In genomic region chr2:35978276-35978933, GRCm38 (mm10) we compare ENCODE assay signal across 8 mouse cellular contexts. TPM values are rescaled to one million over a fixed set of nuclear protein-coding genes. Genes with fewer than 3 reads are reported as not detected.
A peak's percentile ranks its signal among the peaks of the same experiment; 100 is the strongest.
DNase-seq lines count a peak whose midpoint lies in the region; ATAC-seq and TF ChIP-seq lines count a peak whose summit lies in the region.

No protein-coding gene starts in this region.

- H3K4me1 ChIP-seq in heart, adult 2 months (ENCODE audit: control insufficient read depth, insufficient read depth, low read length) = peaks cover 8% of the 10 kb centered on the region
- peaks cover 1% of the 10 kb centered on the region; the same call in 1 of the 2 replicates for H3K4me1 ChIP-seq in bone marrow, adult 2 months (ENCODE audit: control insufficient read depth, insufficient read depth, low read length)
- peaks cover 18% of the 10 kb centered on the region for H3K4me1 ChIP-seq in limb, embryonic 10.5 days
- peaks cover 18% of the 10 kb centered on the region for H3K4me1 ChIP-seq in midbrain, embryonic 14.5 days (ENCODE audit: control insufficient read depth, insufficient read depth, low read length)

- TF ChIP-seq EP300 in heart, adult 2 months (IDR thresholded peaks at IDR 0.05; ENCODE audit: insufficient read depth, low read depth, low read length) = 0 out of 2 replicates have a peak, but pooled peaks have one; percentile 14

- ATAC-seq in midbrain, embryonic 14.5 days (ENCODE audit: low FRiP score, low TSS enrichment) = no peak

- H3K79me2 ChIP-seq in heart, adult 2 months (replicated peaks; ENCODE audit: control insufficient read depth, insufficient read depth, low read length) = no peaks in the 10 kb centered on the region

- no peaks in the 10 kb centered on the region for H3K9me3 ChIP-seq in limb, embryonic 10.5 days (replicated peaks)
- H3K9me3 ChIP-seq in midbrain, embryonic 14.5 days (ENCODE audit: control insufficient read depth, low read length) = no peaks in the 10 kb centered on the region

- H3K4me3 ChIP-seq in heart, adult 2 months = peak overlapping the region; percentile 84
- H3K4me3 ChIP-seq in bone marrow, adult 2 months (replicated peaks; ENCODE audit: control insufficient read depth, low read depth, low read length) = peak overlapping the region; percentile 73
- peak overlapping the region; percentile 71 for H3K4me3 ChIP-seq in limb, embryonic 10.5 days
- peak overlapping the region; percentile 80 for H3K4me3 ChIP-seq in midbrain, embryonic 14.5 days (replicated peaks; ENCODE audit: low read depth, low read length)

- DNase-seq in heart, adult 2 months = no peak
- no peak for DNase-seq in heart, postnatal 4 days
- DNase-seq in CD4-positive helper T cell, adult 2 months (ENCODE audit: low read depth, low spot score) = peak; percentile 73
- DNase-seq in heart, postnatal 10 days = peak; percentile 26 to 42
- no peak for DNase-seq in limb, embryonic 10.5 days (ENCODE audit: low spot score)
- DNase-seq in midbrain, embryonic 14.5 days = peak; percentile 58
- DNase-seq in gastrocnemius, postnatal 36 days = no peak

- peak overlapping the region; percentile 97 for H3K4me2 ChIP-seq in midbrain, embryonic 14.5 days (ENCODE audit: low read length)

- TF ChIP-seq CTCF in heart, adult 2 months (IDR thresholded peaks at IDR 0.05) = no peak
- no peak for TF ChIP-seq CTCF in bone marrow, adult 2 months (IDR thresholded peaks at IDR 0.05; ENCODE audit: control insufficient read depth, insufficient read depth, low read length)

- intact Hi-C loops in heart, adult 2 months (cut with DNase I) = no loop called here
- intact Hi-C loops in heart, postnatal 10 days (cut with DNase I) = no loop called here
- intact Hi-C loops in gastrocnemius, postnatal 36 days (cut with DNase I) = no loop called here

- peaks cover 5% of the 10 kb centered on the region for H3K36me3 ChIP-seq in heart, adult 2 months (ENCODE audit: control insufficient read depth, insufficient read depth, low read length)
- no peaks in the 10 kb centered on the region for H3K36me3 ChIP-seq in limb, embryonic 10.5 days
- no peaks in the 10 kb centered on the region for H3K36me3 ChIP-seq in midbrain, embryonic 14.5 days (ENCODE audit: control insufficient read depth, insufficient read depth, low read length)

- 15% methylated on average over 15 of the region's 15 CpGs for WGBS in heart, adult 2 months
- 13% methylated on average over 15 of the region's 15 CpGs for WGBS in bone marrow, adult 2 months
- WGBS in limb, embryonic 10.5 days = 31% methylated on average over 15 of the region's 15 CpGs
- WGBS in midbrain, embryonic 14.5 days = 25% methylated on average over 15 of the region's 15 CpGs

- H3K27ac ChIP-seq in heart, adult 2 months = peak overlapping the region; percentile 72
- H3K27ac ChIP-seq in bone marrow, adult 2 months (ENCODE audit: control insufficient read depth, insufficient read depth, low read depth, low read length, poor library complexity) = peak overlapping the region; percentile 84
- H3K27ac ChIP-seq in limb, embryonic 10.5 days = peak overlapping the region; percentile 82
- peak overlapping the region; percentile 89; the same call in 1 of the 2 replicates for H3K27ac ChIP-seq in midbrain, embryonic 14.5 days (replicated peaks; ENCODE audit: low read depth, low read length)

- H3K27me3 ChIP-seq in heart, adult 2 months (ENCODE audit: control insufficient read depth, insufficient read depth, low read length) = no peaks in the 10 kb centered on the region
- peaks cover 20% of the 10 kb centered on the region for H3K27me3 ChIP-seq in limb, embryonic 10.5 days (ENCODE audit: low read depth, poor library complexity, severe bottlenecking)
- H3K27me3 ChIP-seq in midbrain, embryonic 14.5 days (ENCODE audit: control insufficient read depth, insufficient read depth, low read length) = no peaks in the 10 kb centered on the region

- TF ChIP-seq POLR2A in heart, adult 2 months (IDR thresholded peaks at IDR 0.05; ENCODE audit: insufficient read depth, low read depth, low read length) = no peak
- no peak for TF ChIP-seq POLR2A in bone marrow, adult 2 months (IDR thresholded peaks at IDR 0.05; ENCODE audit: borderline replicate concordance, control insufficient read depth, low read depth, low read length)

- H3K9ac ChIP-seq in heart, adult 2 months (ENCODE audit: low read depth, low read length) = peak overlapping the region; percentile 92
- H3K9ac ChIP-seq in midbrain, embryonic 14.5 days (replicated peaks; ENCODE audit: low read length) = peak overlapping the region; percentile 95

RNA-seq across cellular contexts. Expression of gene Ttll11, which starts 1.3 kb away (rescaled TPM):
- total RNA-seq in heart, adult 2 months (2021) = 1 to 10 TPM; 1.5 to 2.2 TPM
- 1.2 and 2.8 TPM in 2 replicates for polyA plus RNA-seq in heart, adult 2 months (2012; rRNA removed)
- total RNA-seq in heart, postnatal 4 days (2021) = 1 to 10 TPM; 2.2 to 2.7 TPM
- 2.6 and 4.1 TPM in 2 replicates for polyA plus RNA-seq in bone marrow, adult 2 months (2011; ENCODE audit: insufficient read depth, insufficient read length, low replicate concordance, missing spikeins)
- total RNA-seq in heart, postnatal 10 days (2021) = 1 to 10 TPM; 1.8 to 2.5 TPM
- polyA plus RNA-seq in limb, embryonic 10.5 days (2016; fragmentation: Nextera tagmentation; extraction: Ambion mirVana) = 0.65 TPM in 2 replicates
- 5.1 and 6.4 TPM in 2 replicates for polyA plus RNA-seq in midbrain, embryonic 14.5 days (2014; fragmentation: Nextera tagmentation; extraction: Ambion mirVana)
- total RNA-seq in gastrocnemius, postnatal 36 days (2021) = 1 to 10 TPM; 2.7 TPM

Comparison
In these comparisons a context has a peak if more than half of its experiments do, and no peak if none do; other contexts are left out.
1. DNase-seq: peak in CD4-positive helper T cell, adult 2 months (single experiment), heart, postnatal 10 days (2 of 2) and midbrain, embryonic 14.5 days (single experiment); none in heart, adult 2 months (0 of 2), heart, postnatal 4 days (single experiment), limb, embryonic 10.5 days (single experiment) and gastrocnemius, postnatal 36 days (0 of 2).
2. Peak in every context shown above with its lines, with median percentiles within 50 percentile points of each other: H3K27ac ChIP-seq and H3K4me3 ChIP-seq.